Mouse (Mus musculus): ENCODE measurements around the gene Slc27a1. TPM values are rescaled to one million over a fixed set of nuclear protein-coding genes. Genes with fewer than 3 reads are reported as not detected.
A peak's percentile ranks its signal among the peaks of the same experiment; 100 is the strongest.

The Slc27a1 gene
- polyA plus RNA-seq, 1 experiment = 21.8 TPM

DNA sequence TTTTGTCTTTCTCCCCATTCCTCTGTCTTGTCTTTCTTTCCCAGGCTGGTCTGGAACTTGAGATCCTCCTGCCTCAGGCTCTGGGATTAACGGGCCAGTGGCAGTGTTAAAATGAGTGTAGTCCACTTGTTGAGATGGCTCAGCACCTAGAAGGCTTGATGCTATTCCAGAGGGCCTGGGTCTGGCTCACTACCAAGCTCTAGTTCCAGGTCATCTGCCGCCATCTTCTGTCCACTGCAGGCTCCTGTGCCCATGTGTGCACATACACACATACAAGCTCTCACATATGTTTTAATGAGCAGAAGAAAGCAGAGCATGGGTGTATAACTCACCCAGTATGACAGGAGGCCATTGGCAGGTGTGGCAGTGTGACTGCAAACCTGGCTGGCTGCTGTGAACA is 3.4 kb downstream of the Slc27a1 start:
- H3K27ac ChIP-seq (ENCODE audit: insufficient read depth, low read length) = no peak overlapping the region
- H3K9me3 ChIP-seq (replicated peaks; ENCODE audit: control insufficient read depth, insufficient read depth, low read length, poor library complexity, severe bottlenecking) = no peaks in the 10 kb centered on the region
- H3K4me3 ChIP-seq (ENCODE audit: low read depth, low read length) = no peak overlapping the region
- H3K4me1 ChIP-seq (ENCODE audit: control insufficient read depth, insufficient read depth, low read length) = peaks cover 3% of the 10 kb centered on the region
- H3K27me3 ChIP-seq (ENCODE audit: control insufficient read depth, insufficient read depth, low read length, poor library complexity, severe bottlenecking) = no peaks in the 10 kb centered on the region
- TF ChIP-seq EP300 (IDR thresholded peaks at IDR 0.05; ENCODE audit: insufficient read depth, low read depth, low read length) (no peak), POLR2A (IDR thresholded peaks at IDR 0.05; ENCODE audit: insufficient read depth, low read length) (no peak), CTCF (IDR thresholded peaks at IDR 0.05; ENCODE audit: low read depth, low read length) (no peak)
- no peaks in the 10 kb centered on the region for H3K36me3 ChIP-seq (ENCODE audit: control insufficient read depth, insufficient read depth, low read length, poor library complexity, severe bottlenecking)
- no peak overlapping the region for H3K9ac ChIP-seq (ENCODE audit: low read depth, poor library complexity, severe bottlenecking)

- Histone ChIP-seq H3K4me1 (ENCODE audit: control insufficient read depth, insufficient read depth, low read length) (no peaks in the 10 kb centered on the region), H3K9me3 (replicated peaks; ENCODE audit: control insufficient read depth, insufficient read depth, low read length, poor library complexity, severe bottlenecking) (no peaks in the 10 kb centered on the region), H3K4me3 (ENCODE audit: low read depth, low read length) (no peak overlapping the region), H3K27ac (ENCODE audit: insufficient read depth, low read length) (no peak overlapping the region), H3K27me3 (ENCODE audit: control insufficient read depth, insufficient read depth, low read length, poor library complexity, severe bottlenecking) (no peaks in the 10 kb centered on the region), H3K36me3 (ENCODE audit: control insufficient read depth, insufficient read depth, low read length, poor library complexity, severe bottlenecking) (no peaks in the 10 kb centered on the region), H3K9ac (ENCODE audit: low read depth, poor library complexity, severe bottlenecking) (no peak overlapping the region)
- TF ChIP-seq POLR2A (IDR thresholded peaks at IDR 0.05; ENCODE audit: insufficient read depth, low read length) = no peak
- TF ChIP-seq CTCF (IDR thresholded peaks at IDR 0.05; ENCODE audit: low read depth, low read length) = no peak
- TF ChIP-seq EP300 (IDR thresholded peaks at IDR 0.05; ENCODE audit: insufficient read depth, low read depth, low read length) = no peak
Observed at GRCm38 (mm10) chr8:71572847-71573633, 4.4 kb downstream of the Slc27a1 start.

DNA sequence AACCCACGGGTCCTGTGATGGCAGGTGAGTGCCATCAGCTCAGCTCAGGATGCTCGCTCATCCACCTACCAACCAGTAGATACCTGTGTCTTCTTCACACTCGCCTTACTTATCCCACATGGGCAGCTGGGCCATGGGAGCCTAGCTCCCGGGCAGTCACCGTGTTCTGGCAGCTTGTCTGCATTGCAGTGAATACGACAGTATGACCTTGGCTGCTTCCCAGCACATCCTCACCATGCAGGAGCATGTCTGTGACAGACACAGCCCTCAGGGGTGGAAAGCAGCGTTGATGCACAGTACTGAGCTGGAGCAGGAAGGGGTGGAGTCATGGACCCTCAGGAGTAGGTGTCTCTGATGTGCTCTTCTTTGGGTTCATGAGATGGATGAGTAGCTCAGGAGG is 5.7 kb downstream of the Slc27a1 start:
- Histone ChIP-seq H3K27ac (ENCODE audit: insufficient read depth, low read length) (no peak overlapping the region), H3K4me1 (ENCODE audit: control insufficient read depth, insufficient read depth, low read length) (no peaks in the 10 kb centered on the region)
- TF ChIP-seq EP300 (IDR thresholded peaks at IDR 0.05; ENCODE audit: insufficient read depth, low read depth, low read length) = no peak
- no peak for TF ChIP-seq CTCF (IDR thresholded peaks at IDR 0.05; ENCODE audit: low read depth, low read length)
- no peak for TF ChIP-seq POLR2A (IDR thresholded peaks at IDR 0.05; ENCODE audit: insufficient read depth, low read length)

GRCm38 (mm10) chr8:71575020-71575419 is 6.3 kb downstream of the Slc27a1 start:
- Histone ChIP-seq H3K27me3 (ENCODE audit: control insufficient read depth, insufficient read depth, low read length, poor library complexity, severe bottlenecking) (no peaks in the 10 kb centered on the region), H3K36me3 (ENCODE audit: control insufficient read depth, insufficient read depth, low read length, poor library complexity, severe bottlenecking) (no peaks in the 10 kb centered on the region), H3K9ac (ENCODE audit: low read depth, poor library complexity, severe bottlenecking) (no peak overlapping the region), H3K4me3 (ENCODE audit: low read depth, low read length) (no peak overlapping the region), H3K4me1 (ENCODE audit: control insufficient read depth, insufficient read depth, low read length) (no peaks in the 10 kb centered on the region), H3K27ac (ENCODE audit: insufficient read depth, low read length) (no peak overlapping the region), H3K9me3 (replicated peaks; ENCODE audit: control insufficient read depth, insufficient read depth, low read length, poor library complexity, severe bottlenecking) (no peaks in the 10 kb centered on the region)
- TF ChIP-seq POLR2A (IDR thresholded peaks at IDR 0.05; ENCODE audit: insufficient read depth, low read length) (no peak), EP300 (IDR thresholded peaks at IDR 0.05; ENCODE audit: insufficient read depth, low read depth, low read length) (no peak), CTCF (IDR thresholded peaks at IDR 0.05; ENCODE audit: low read depth, low read length) (no peak)

More for the DNA sequence above, 5.7 kb downstream of the Slc27a1 start:
- Histone ChIP-seq H3K27me3 (ENCODE audit: control insufficient read depth, insufficient read depth, low read length, poor library complexity, severe bottlenecking) (no peaks in the 10 kb centered on the region), H3K36me3 (ENCODE audit: control insufficient read depth, insufficient read depth, low read length, poor library complexity, severe bottlenecking) (no peaks in the 10 kb centered on the region), H3K9me3 (replicated peaks; ENCODE audit: control insufficient read depth, insufficient read depth, low read length, poor library complexity, severe bottlenecking) (no peaks in the 10 kb centered on the region), H3K9ac (ENCODE audit: low read depth, poor library complexity, severe bottlenecking) (no peak overlapping the region), H3K4me3 (ENCODE audit: low read depth, low read length) (no peak overlapping the region)

- Histone ChIP-seq H3K9me3 (replicated peaks; ENCODE audit: control insufficient read depth, insufficient read depth, low read length, poor library complexity, severe bottlenecking) (no peaks in the 10 kb centered on the region), H3K27ac (ENCODE audit: insufficient read depth, low read length) (no peak overlapping the region), H3K4me3 (ENCODE audit: low read depth, low read length) (no peak overlapping the region), H3K36me3 (ENCODE audit: control insufficient read depth, insufficient read depth, low read length, poor library complexity, severe bottlenecking) (no peaks in the 10 kb centered on the region), H3K9ac (ENCODE audit: low read depth, poor library complexity, severe bottlenecking) (no peak overlapping the region), H3K4me1 (ENCODE audit: control insufficient read depth, insufficient read depth, low read length) (peaks cover 2% of the 10 kb centered on the region), H3K27me3 (ENCODE audit: control insufficient read depth, insufficient read depth, low read length, poor library complexity, severe bottlenecking) (no peaks in the 10 kb centered on the region)
- TF ChIP-seq CTCF (IDR thresholded peaks at IDR 0.05; ENCODE audit: low read depth, low read length) (no peak), EP300 (IDR thresholded peaks at IDR 0.05; ENCODE audit: insufficient read depth, low read depth, low read length) (no peak), POLR2A (IDR thresholded peaks at IDR 0.05; ENCODE audit: insufficient read depth, low read length) (no peak)
Observed at GRCm38 (mm10) chr8:71577856-71578387, 9.2 kb downstream of the Slc27a1 start.

DNA sequence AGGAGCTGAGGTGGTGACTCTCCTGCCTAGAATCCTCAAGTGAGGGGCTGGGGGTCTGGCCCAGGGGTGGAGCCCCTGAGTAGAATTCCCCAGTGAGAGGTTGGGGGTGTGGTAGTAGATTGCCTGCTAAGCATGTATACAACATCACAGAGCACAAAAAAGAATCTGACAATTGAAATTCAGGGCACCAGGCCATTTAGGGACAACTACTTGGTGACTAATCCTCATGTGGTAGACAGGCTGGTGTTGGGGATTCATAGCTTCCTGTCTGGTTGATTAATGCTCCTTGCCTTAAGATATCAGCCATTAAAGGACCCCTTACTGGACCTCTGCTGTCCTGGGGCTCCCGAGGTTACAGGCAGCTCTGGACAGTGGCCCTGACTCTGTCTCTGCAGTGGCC is 10.3 kb downstream of the Slc27a1 start:
- H3K9me3 ChIP-seq (replicated peaks; ENCODE audit: control insufficient read depth, insufficient read depth, low read length, poor library complexity, severe bottlenecking) = no peaks in the 10 kb centered on the region
- no peaks in the 10 kb centered on the region for H3K36me3 ChIP-seq (ENCODE audit: control insufficient read depth, insufficient read depth, low read length, poor library complexity, severe bottlenecking)
- H3K4me1 ChIP-seq (ENCODE audit: control insufficient read depth, insufficient read depth, low read length) = peaks cover 2% of the 10 kb centered on the region
- peak overlapping the region; percentile 42; the same call in 1 of the 2 replicates for H3K4me3 ChIP-seq (ENCODE audit: low read depth, low read length)
- H3K9ac ChIP-seq (ENCODE audit: low read depth, poor library complexity, severe bottlenecking) = peak overlapping the region; percentile 43; the same call in 1 of the 2 replicates
- TF ChIP-seq CTCF (IDR thresholded peaks at IDR 0.05; ENCODE audit: low read depth, low read length) (no peak), EP300 (IDR thresholded peaks at IDR 0.05; ENCODE audit: insufficient read depth, low read depth, low read length) (no peak)
- H3K27ac ChIP-seq (ENCODE audit: insufficient read depth, low read length) = no peak overlapping the region
- no peaks in the 10 kb centered on the region for H3K27me3 ChIP-seq (ENCODE audit: control insufficient read depth, insufficient read depth, low read length, poor library complexity, severe bottlenecking)
